Mouse (Mus musculus): Measurements from ENCODE around the gene Ctnnd2.

GRCm38 (mm10) chr15:30173370-30173941 is 1.1 kb downstream of the Ctnnd2 start:
- TF ChIP-seq CTCF (IDR thresholded peaks at IDR 0.05; ENCODE audit: low read depth) (no peak), EP300 (IDR thresholded peaks at IDR 0.05; ENCODE audit: low read depth) (no peak)

All from heart, postnatal 0 days (tissue).